Mouse (Mus musculus) retina, postnatal 1 day (tissue): ENCODE results near the gene Dach1.

Experiments
- DNase-seq: peaks from one replicate; pipeline ENCODE4 v3.0.0-alpha.2; 2012

Gene Dach1

GRCm38 (mm10) chr14:98014053-98014452 is 155.5 kb downstream of the Dach1 start:
- no peak for DNase-seq

GRCm38 (mm10) chr14:98008501-98008900 is 161.1 kb downstream of the Dach1 start:
- no peak for DNase-seq

- no peak for DNase-seq
Measured at GRCm38 (mm10) chr14:98002021-98002680, 167.4 kb downstream of the Dach1 start.

- DNase-seq = no peak
Measured at GRCm38 (mm10) chr14:97998584-97998983, 171.0 kb downstream of the Dach1 start.

GRCm38 (mm10) chr14:97983251-97983650 is 186.3 kb downstream of the Dach1 start:
- no peak for DNase-seq

- no peak for DNase-seq
Measured at GRCm38 (mm10) chr14:97982676-97983075, 186.9 kb downstream of the Dach1 start.

- no peak for DNase-seq
Measured at GRCm38 (mm10) chr14:97980879-97981278, 188.7 kb downstream of the Dach1 start.

- no peak for DNase-seq
Measured at GRCm38 (mm10) chr14:97976091-97976490, 193.5 kb downstream of the Dach1 start.

GRCm38 (mm10) chr14:97975447-97975846 is 194.1 kb downstream of the Dach1 start:
- DNase-seq = no peak

GRCm38 (mm10) chr14:97964543-97965069 is 205.0 kb downstream of the Dach1 start:
- DNase-seq = no peak

- DNase-seq = peak; percentile 60
Measured at GRCm38 (mm10) chr14:97963624-97964023, 205.9 kb downstream of the Dach1 start.

GRCm38 (mm10) chr14:97956356-97956755 is 213.2 kb downstream of the Dach1 start:
- DNase-seq = no peak

GRCm38 (mm10) chr14:97945471-97945870 is 224.1 kb downstream of the Dach1 start:
- DNase-seq = no peak

GRCm38 (mm10) chr14:97944643-97945268 is 224.8 kb downstream of the Dach1 start:
- DNase-seq = no peak

- DNase-seq = no peak
Measured at GRCm38 (mm10) chr14:97942361-97942760, 227.2 kb downstream of the Dach1 start.

GRCm38 (mm10) chr14:97896622-97897021 is 272.9 kb downstream of the Dach1 start:
- no peak for DNase-seq

GRCm38 (mm10) chr14:97881976-97882375 is 287.6 kb downstream of the Dach1 start:
- no peak for DNase-seq

- DNase-seq = no peak
Measured at GRCm38 (mm10) chr14:97871001-97871400, 298.6 kb downstream of the Dach1 start.

GRCm38 (mm10) chr14:97858384-97858783 is 311.2 kb downstream of the Dach1 start:
- DNase-seq = no peak

- no peak for DNase-seq
Measured at GRCm38 (mm10) chr14:97857276-97857675, 312.3 kb downstream of the Dach1 start.

GRCm38 (mm10) chr14:97855345-97855744 is 314.2 kb downstream of the Dach1 start:
- DNase-seq = peak; percentile 28

GRCm38 (mm10) chr14:97850486-97850885 is 319.1 kb downstream of the Dach1 start:
- no peak for DNase-seq

GRCm38 (mm10) chr14:97847641-97848040 is 321.9 kb downstream of the Dach1 start:
- DNase-seq = no peak

- no peak for DNase-seq
Measured at GRCm38 (mm10) chr14:97839275-97839674, 330.3 kb downstream of the Dach1 start.
